Mouse (Mus musculus) liver, embryonic 14.5 days (tissue): ENCODE results near the gene Gm49388.

ENCODE experiments used
- CTCF ChIP-seq: IDR thresholded peaks from 2 replicates; pipeline ENCODE4 v1.5.1; 2016; ENCODE audit warnings: antibody characterized with exemption, low read depth, control low read depth
- EP300 ChIP-seq: IDR thresholded peaks from 2 replicates; pipeline ENCODE4 v1.6.1; 2016; ENCODE audit warnings: antibody characterized with exemption, low read depth

DNA sequence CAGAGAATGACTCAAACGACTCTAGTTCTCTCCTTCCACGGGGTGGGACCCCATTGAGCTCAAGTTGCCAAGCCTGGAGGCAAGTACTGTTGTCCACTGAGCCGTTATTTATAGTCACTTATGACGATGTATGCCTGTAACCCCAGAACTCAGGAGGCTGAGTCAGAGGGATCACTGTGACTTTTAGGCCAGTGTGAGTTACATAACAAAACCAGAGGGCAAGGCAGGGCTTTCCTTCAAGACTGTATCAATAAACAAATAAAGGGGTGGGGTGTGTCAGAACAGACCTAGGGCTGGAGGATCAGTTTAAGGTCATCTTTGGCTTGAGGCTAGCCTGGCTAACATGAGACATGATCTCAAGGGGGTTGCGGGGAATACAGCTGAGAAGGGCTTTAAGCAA is 65.5 kb downstream of the Gm49388 start:
- TF ChIP-seq CTCF (no peak), EP300 (no peak)
